Mouse (Mus musculus) C2C12 (cell line): ENCODE measurements at regions not wholly inside any gene's neighbourhood (a gene's known extent, or its start where the extent isn't known, plus 50 kb on each side); places are given as distances from the start of the nearest gene placed in this dataset.

Source experiments
- H3K27me3 ChIP-seq: one replicate; pipeline ENCODE4 v1.6.1; 2011; ENCODE audit not compliant: control insufficient read depth, insufficient read depth, insufficient read length
- H3K36me3 ChIP-seq: one replicate; pipeline ENCODE4 v1.6.1; 2011; ENCODE audit not compliant: control insufficient read depth, insufficient read depth
- H3K4me3 ChIP-seq: one replicate; pipeline ENCODE4 v1.5.1; 2011; ENCODE audit warnings: mild to moderate bottlenecking, control low read depth; ENCODE audit not compliant: poor library complexity, insufficient read depth, severe bottlenecking
- H3K79me2 ChIP-seq: one replicate; pipeline ENCODE4 v1.6.1; 2011; ENCODE audit not compliant: control insufficient read depth, insufficient read depth
- H3K79me3 ChIP-seq: one replicate; pipeline ENCODE4 v1.6.1; 2011; ENCODE audit warnings: low read depth, control low read depth
- H3ac ChIP-seq: one replicate; pipeline ENCODE3; 2011; ENCODE audit warnings: low read depth; ENCODE audit not compliant: control insufficient read depth, insufficient read length
- CEBPB ChIP-seq: IDR thresholded peaks from one replicate; pipeline ENCODE4 v1.6.1; 2011; ENCODE audit warnings: low read depth, mild to moderate bottlenecking, control low read depth, moderate library complexity
- CTCF ChIP-seq: IDR thresholded peaks from one replicate; pipeline ENCODE4 v1.5.1; 2011; ENCODE audit not compliant: control insufficient read depth, insufficient read depth, insufficient read length
- FOSL1 ChIP-seq: IDR thresholded peaks from one replicate; pipeline ENCODE4 v1.8.0; 2011; ENCODE audit warnings: mild to moderate bottlenecking, low read length; ENCODE audit not compliant: poor library complexity, insufficient read depth, severe bottlenecking
- MAX ChIP-seq: IDR thresholded peaks from one replicate; pipeline ENCODE4 v1.6.1; 2011; ENCODE audit warnings: mild to moderate bottlenecking, control low read depth
- MYOD1 ChIP-seq: IDR thresholded peaks from one replicate; pipeline ENCODE4 v1.6.1; 2011; ENCODE audit warnings: low read depth; ENCODE audit not compliant: control insufficient read depth, insufficient read length
- MYOG ChIP-seq: IDR thresholded peaks from one replicate; pipeline ENCODE4 v1.6.1; 2011; ENCODE audit not compliant: control insufficient read depth, insufficient read length; ENCODE audit errors: extremely low read depth
- USF1 ChIP-seq: IDR thresholded peaks from one replicate; pipeline ENCODE4 v1.6.1; 2011; ENCODE audit warnings: low read depth, mild to moderate bottlenecking, control low read depth, moderate library complexity

DNA sequence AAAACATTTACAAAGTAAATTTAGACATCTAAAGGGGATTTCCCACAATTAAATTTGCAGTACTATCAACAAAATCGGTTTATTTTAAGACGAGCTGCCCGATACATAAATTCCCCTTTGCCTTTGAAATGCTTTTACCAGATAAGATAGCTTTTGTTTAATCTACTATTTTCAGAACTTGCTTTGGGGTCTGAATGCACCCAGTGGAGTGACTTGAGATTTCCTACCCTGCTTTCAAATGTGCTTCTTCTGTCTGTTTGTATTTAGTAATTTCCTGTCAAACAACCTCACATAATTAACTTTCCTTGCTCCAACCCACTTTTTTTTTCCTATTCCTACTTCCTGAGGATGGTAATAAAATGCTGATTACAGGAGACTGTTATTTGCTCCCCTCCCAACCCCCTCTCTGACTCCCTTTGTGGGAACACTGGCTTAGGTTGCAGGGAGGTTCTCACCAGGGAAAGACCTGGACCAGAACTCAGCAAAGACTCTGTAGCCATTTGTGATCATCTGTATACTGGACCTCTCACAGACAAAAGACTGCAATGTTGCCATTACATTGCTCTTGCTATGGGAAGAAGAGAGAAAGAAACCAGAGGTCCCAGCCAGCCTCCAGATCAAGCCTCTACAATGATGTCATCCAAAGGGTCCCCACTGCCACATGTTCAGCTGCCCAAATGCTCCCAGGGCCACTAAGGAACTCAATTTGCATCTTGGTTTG, 318.1 kb downstream of the Sox4 start:
- no peaks in the 10 kb centered on the region for H3K27me3 ChIP-seq
- TF ChIP-seq MAX (no peak), CTCF (no peak), MYOG (no peak), USF1 (no peak), FOSL1 (no peak), MYOD1 (no peak), CEBPB (no peak)
- no peak overlapping the region for H3ac ChIP-seq
- H3K4me3 ChIP-seq, result no peak overlapping the region
- no peaks in the 10 kb centered on the region for H3K36me3 ChIP-seq
- no peaks in the 10 kb centered on the region for H3K79me3 ChIP-seq
- no peaks in the 10 kb centered on the region for H3K79me2 ChIP-seq

DNA sequence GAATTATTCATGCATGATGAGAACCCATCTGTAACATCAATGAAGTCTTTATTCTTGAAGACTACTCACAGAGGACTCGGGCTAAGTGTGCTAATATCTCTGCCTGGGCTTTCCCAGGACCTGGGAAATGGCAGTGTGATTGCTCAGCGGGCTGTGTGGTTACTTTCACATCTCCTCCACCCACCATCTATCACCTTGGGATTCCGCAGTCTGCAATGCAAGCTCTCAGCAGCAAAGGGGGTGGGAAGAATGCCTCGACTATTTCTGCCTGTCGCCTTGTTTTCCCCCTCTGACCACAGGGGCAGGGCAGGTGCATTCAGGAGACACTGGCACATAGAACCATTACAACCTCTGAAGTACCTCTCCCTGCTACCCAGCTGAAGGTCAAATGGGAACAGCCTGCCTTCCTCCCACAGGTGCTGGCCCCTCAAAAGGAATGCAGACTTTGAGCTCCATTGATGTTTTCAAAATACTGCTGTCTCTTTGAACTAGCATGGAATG, 319.9 kb downstream of the Sox4 start:
- H3K4me3 ChIP-seq, result no peak overlapping the region
- H3ac ChIP-seq, result no peak overlapping the region
- H3K79me3 ChIP-seq, result no peaks in the 10 kb centered on the region
- H3K27me3 ChIP-seq, result no peaks in the 10 kb centered on the region
- no peak for TF ChIP-seq FOSL1
- TF ChIP-seq CTCF, result no peak
- TF ChIP-seq MYOD1, result no peak
- no peak for TF ChIP-seq MYOG
- no peak for TF ChIP-seq CEBPB
- H3K36me3 ChIP-seq, result no peaks in the 10 kb centered on the region
- no peaks in the 10 kb centered on the region for H3K79me2 ChIP-seq

- Histone ChIP-seq H3K27me3 (no peaks in the 10 kb centered on the region), H3K79me2 (no peaks in the 10 kb centered on the region), H3ac (no peak overlapping the region), H3K4me3 (no peak overlapping the region), H3K79me3 (no peaks in the 10 kb centered on the region), H3K36me3 (no peaks in the 10 kb centered on the region)
- TF ChIP-seq MYOD1 (no peak), MAX (no peak), USF1 (no peak), FOSL1 (no peak), MYOG (no peak), CTCF (no peak), CEBPB (no peak)
These were observed 323.8 kb downstream of the Sox4 start for GRCm38 (mm10) chr13:28629431-28630331.

GRCm38 (mm10) chr13:28628751-28629150, 324.8 kb downstream of the Sox4 start:
- no peaks in the 10 kb centered on the region for H3K79me3 ChIP-seq
- no peaks in the 10 kb centered on the region for H3K27me3 ChIP-seq
- TF ChIP-seq MYOG, result no peak
- no peak for TF ChIP-seq MAX
- no peak for TF ChIP-seq MYOD1
- TF ChIP-seq USF1, result no peak
- no peak for TF ChIP-seq CTCF
- TF ChIP-seq CEBPB, result no peak
- no peak for TF ChIP-seq FOSL1
- H3ac ChIP-seq, result no peak overlapping the region
- H3K36me3 ChIP-seq, result no peaks in the 10 kb centered on the region
- no peak overlapping the region for H3K4me3 ChIP-seq
- H3K79me2 ChIP-seq, result no peaks in the 10 kb centered on the region

GRCm38 (mm10) chr13:28618961-28619360, 334.6 kb downstream of the Sox4 start:
- no peak for TF ChIP-seq USF1
- no peak for TF ChIP-seq CEBPB
- no peak for TF ChIP-seq CTCF
- no peak for TF ChIP-seq MAX
- TF ChIP-seq MYOG, result no peak
- no peak for TF ChIP-seq MYOD1
- TF ChIP-seq FOSL1, result no peak
- Histone ChIP-seq H3K27me3 (no peaks in the 10 kb centered on the region), H3K79me3 (no peaks in the 10 kb centered on the region), H3K4me3 (no peak overlapping the region), H3ac (no peak overlapping the region), H3K36me3 (no peaks in the 10 kb centered on the region), H3K79me2 (no peaks in the 10 kb centered on the region)
